Mouse (Mus musculus) myocyte (in vitro differentiated cells): ENCODE data around the gene Cryaa.

Experiments
- E2F4 ChIP-seq: IDR thresholded peaks from one replicate; pipeline ENCODE4 v1.6.1; 2011; ENCODE audit warnings: mild to moderate bottlenecking, control low read depth, moderate library complexity; ENCODE audit not compliant: insufficient read depth
- MAX ChIP-seq: IDR thresholded peaks from one replicate; pipeline ENCODE4 v1.6.1; 2011; ENCODE audit warnings: low read depth, mild to moderate bottlenecking, control low read depth
- MYOG ChIP-seq, 3 experiments: IDR thresholded peaks; one replicate each; pipeline ENCODE4 v1.6.1; 2011; ENCODE audit warnings: control low read depth in 2 of 3, low read depth in 2 of 3, mild to moderate bottlenecking in 2 of 3; ENCODE audit not compliant: insufficient read length in 2 of 3, control insufficient read depth in 1 of 3, insufficient read depth in 1 of 3
- POLR2A ChIP-seq: IDR thresholded peaks from one replicate; pipeline ENCODE4 v1.6.1; 2011; ENCODE audit warnings: low read depth, mild to moderate bottlenecking, control low read depth, moderate library complexity; ENCODE audit not compliant: insufficient read length
- POLR2AphosphoS2 ChIP-seq: IDR thresholded peaks from one replicate; pipeline ENCODE4 v1.6.1; 2011; ENCODE audit warnings: low read depth, control low read depth; ENCODE audit not compliant: insufficient read length
- TCF12 ChIP-seq: IDR thresholded peaks from one replicate; pipeline ENCODE4 v1.6.1; 2011; ENCODE audit warnings: mild to moderate bottlenecking, control low read depth; ENCODE audit not compliant: poor library complexity, insufficient read depth, severe bottlenecking
- USF1 ChIP-seq: IDR thresholded peaks from one replicate; pipeline ENCODE4 v1.6.1; 2011; ENCODE audit warnings: low read depth, mild to moderate bottlenecking, control low read depth, moderate library complexity

DNA sequence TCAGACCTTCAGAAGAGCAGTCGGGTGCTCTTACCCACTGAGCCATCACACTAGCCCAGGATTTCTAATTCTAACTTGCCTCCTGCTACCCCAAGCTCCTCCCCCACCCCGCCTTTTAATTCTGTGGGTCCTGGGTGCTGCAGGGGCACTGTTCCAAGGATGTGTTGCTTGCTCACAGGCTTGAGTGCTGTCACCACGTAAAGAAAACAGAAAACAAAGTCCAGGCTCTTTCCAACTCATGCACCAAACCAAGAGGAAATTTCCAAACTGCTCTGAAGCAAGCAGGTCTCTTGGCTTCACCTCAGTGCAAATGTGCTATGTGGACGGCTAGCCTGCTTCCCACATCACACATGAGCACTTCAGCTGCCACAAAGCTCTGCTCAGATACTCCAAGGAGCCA, 22.2 kb upstream of the Cryaa start:
- no peak for TF ChIP-seq E2F4
- TF ChIP-seq MYOG (IDR thresholded peaks at IDR 0.05; ENCODE audit: control insufficient read depth in 1 of 3, insufficient read depth in 1 of 3, insufficient read length in 2 of 3, low read depth in 2 of 3), result no peak
- no peak for TF ChIP-seq POLR2A
- TF ChIP-seq MAX, result no peak
- TF ChIP-seq USF1, result no peak
- no peak for TF ChIP-seq POLR2AphosphoS2
- TF ChIP-seq TCF12, result no peak
